Mouse (Mus musculus) kidney, embryonic 15.5 days (tissue): Measurements from ENCODE around the gene Trim72. TPM values are rescaled to one million over a fixed set of nuclear protein-coding genes. Genes with fewer than 3 reads are reported as not detected.
"Not testable (repeated sequence)": the region's sequence is repeated elsewhere in the genome, so short reads cannot be mapped to it uniquely, and the experiment has no call there.

Source experiments
- ATAC-seq: fragments of 200-750 bp; cut with Nextera tagmentation; replicated peaks from 2 replicates; pipeline ENCODE4 v1.8.0; 2017; ENCODE audit warnings: moderate TSS enrichment; ENCODE audit not compliant: low FRiP score
- H3K27ac ChIP-seq: fragments of 300-500 bp; sonication (generic); 2 replicates; pipeline ENCODE4 v1.5.1; 2015; ENCODE audit warnings: mild to moderate bottlenecking, inconsistent platforms
- H3K27me3 ChIP-seq: fragments of 300-500 bp; sonication (generic); 2 replicates; pipeline ENCODE4 v1.6.1; 2015; ENCODE audit warnings: inconsistent platforms
- H3K36me3 ChIP-seq: fragments of 300-500 bp; sonication (generic); 2 replicates; pipeline ENCODE4 v1.6.1; 2015; ENCODE audit warnings: inconsistent platforms
- H3K4me1 ChIP-seq: fragments of 300-500 bp; sonication (generic); 2 replicates; pipeline ENCODE4 v1.6.1; 2015; ENCODE audit warnings: inconsistent platforms
- H3K4me2 ChIP-seq: fragments of 300-500 bp; sonication (generic); 2 replicates; pipeline ENCODE4 v1.6.1; 2015; ENCODE audit warnings: moderate library complexity, mild to moderate bottlenecking, inconsistent platforms
- H3K4me3 ChIP-seq: fragments of 300-500 bp; sonication (generic); replicated peaks from 2 replicates; pipeline ENCODE4 v1.5.1; 2015; ENCODE audit warnings: mild to moderate bottlenecking, inconsistent platforms
- H3K9ac ChIP-seq: fragments of 300-500 bp; sonication (generic); 2 replicates; pipeline ENCODE4 v1.6.1; 2015; ENCODE audit warnings: mild to moderate bottlenecking, inconsistent platforms
- H3K9me3 ChIP-seq: fragments of 300-500 bp; sonication (generic); replicated peaks from 2 replicates; pipeline ENCODE4 v1.6.1; 2016; ENCODE audit warnings: inconsistent platforms
- WGBS: fragments of 180-500 bp; shearing (Covaris S2); methylation state at CpG from one replicate; pipeline ENCODE4 v1.1.7; 2015; ENCODE audit warnings: mixed read lengths; 5-methylcytosine and 5-hydroxymethylcytosine counted together
- polyA plus RNA-seq: library from polyadenylated mRNA; unstranded; fragments of >200 nt; fragmentation: Nextera tagmentation; extraction: Ambion mirVana; gene quantifications from 2 replicates; pipeline ENCODE4 v1.2.1, GENCODE M21; 2015

Trim72 gene
- polyA plus RNA-seq, 1 experiment from 2014 or later, result 0.31 TPM

- no peaks in the 10 kb centered on the region for H3K27me3 ChIP-seq
- no peak overlapping the region for H3K27ac ChIP-seq
- H3K9me3 ChIP-seq, result no peaks in the 10 kb centered on the region
- H3K9ac ChIP-seq, result no peak overlapping the region
- H3K4me2 ChIP-seq, result no peak overlapping the region
- 85% methylated on average over 4 of the region's 4 CpGs for WGBS
- H3K36me3 ChIP-seq, result no peaks in the 10 kb centered on the region
- no peak for ATAC-seq
- no peaks in the 10 kb centered on the region for H3K4me1 ChIP-seq
- no peak overlapping the region for H3K4me3 ChIP-seq
Observed at GRCm38 (mm10) chr7:128033616-128034015, 29.9 kb downstream of the Trim72 start.

GRCm38 (mm10) chr7:128042161-128042820 lies 38.5 kb downstream of the Trim72 start:
- not testable (repeated sequence) for H3K36me3 ChIP-seq, H3K9ac ChIP-seq, H3K4me3 ChIP-seq, H3K27ac ChIP-seq, H3K9me3 ChIP-seq, H3K4me2 ChIP-seq, H3K4me1 ChIP-seq, H3K27me3 ChIP-seq, ATAC-seq
- 79% methylated on average over 15 of the region's 15 CpGs for WGBS

GRCm38 (mm10) chr7:128044142-128044785 lies 40.5 kb downstream of the Trim72 start:
- Histone ChIP-seq H3K27me3 (no peaks in the 10 kb centered on the region), H3K9ac (no peak overlapping the region), H3K27ac (no peak overlapping the region), H3K4me2 (no peak overlapping the region), H3K4me1 (no peaks in the 10 kb centered on the region), H3K4me3 (no peak overlapping the region), H3K36me3 (no peaks in the 10 kb centered on the region), H3K9me3 (no peaks in the 10 kb centered on the region)
- ATAC-seq, result no peak
- 59% methylated on average over 4 of the region's 4 CpGs for WGBS

- no peak overlapping the region for H3K4me3 ChIP-seq
- H3K4me1 ChIP-seq, result no peaks in the 10 kb centered on the region
- H3K9ac ChIP-seq, result no peak overlapping the region
- H3K4me2 ChIP-seq, result no peak overlapping the region
- H3K27me3 ChIP-seq, result no peaks in the 10 kb centered on the region
- H3K36me3 ChIP-seq, result no peaks in the 10 kb centered on the region
- no peaks in the 10 kb centered on the region for H3K9me3 ChIP-seq
- WGBS, result 75% methylated on average over 2 of the region's 2 CpGs
- no peak for ATAC-seq
- H3K27ac ChIP-seq, result no peak overlapping the region
Observed at GRCm38 (mm10) chr7:128045640-128046039, 41.9 kb downstream of the Trim72 start.

- no peak for ATAC-seq
- Histone ChIP-seq H3K4me2 (no peak overlapping the region), H3K9me3 (no peaks in the 10 kb centered on the region), H3K9ac (no peak overlapping the region), H3K4me3 (no peak overlapping the region), H3K27me3 (no peaks in the 10 kb centered on the region), H3K36me3 (no peaks in the 10 kb centered on the region), H3K27ac (no peak overlapping the region), H3K4me1 (no peaks in the 10 kb centered on the region)
- WGBS, result 94% methylated on average over 4 of the region's 4 CpGs
Observed at GRCm38 (mm10) chr7:128048819-128049218, 45.1 kb downstream of the Trim72 start.

GRCm38 (mm10) chr7:128049254-128049653 lies 45.5 kb downstream of the Trim72 start:
- no peak overlapping the region for H3K4me2 ChIP-seq
- no peaks in the 10 kb centered on the region for H3K4me1 ChIP-seq
- no peaks in the 10 kb centered on the region for H3K9me3 ChIP-seq
- no peaks in the 10 kb centered on the region for H3K27me3 ChIP-seq
- no peaks in the 10 kb centered on the region for H3K36me3 ChIP-seq
- no peak for ATAC-seq
- no peak overlapping the region for H3K27ac ChIP-seq
- no peak overlapping the region for H3K9ac ChIP-seq
- 90% methylated on average over 2 of the region's 2 CpGs for WGBS
- no peak overlapping the region for H3K4me3 ChIP-seq

GRCm38 (mm10) chr7:128050739-128051138 lies 47.0 kb downstream of the Trim72 start:
- no peaks in the 10 kb centered on the region for H3K4me1 ChIP-seq
- H3K9me3 ChIP-seq, result no peaks in the 10 kb centered on the region
- no peak; the same call in 1 of the 2 replicates for ATAC-seq
- no peaks in the 10 kb centered on the region for H3K36me3 ChIP-seq
- no peak overlapping the region for H3K4me3 ChIP-seq
- 48% methylated on average over 4 of the region's 4 CpGs for WGBS
- no peak overlapping the region for H3K4me2 ChIP-seq
- H3K27ac ChIP-seq, result no peak overlapping the region
- no peaks in the 10 kb centered on the region for H3K27me3 ChIP-seq
- H3K9ac ChIP-seq, result no peak overlapping the region

GRCm38 (mm10) chr7:128053061-128053460 lies 49.3 kb downstream of the Trim72 start:
- no peaks in the 10 kb centered on the region for H3K27me3 ChIP-seq
- H3K36me3 ChIP-seq, result no peaks in the 10 kb centered on the region
- no peak overlapping the region for H3K4me3 ChIP-seq
- H3K4me1 ChIP-seq, result no peaks in the 10 kb centered on the region
- no peak for ATAC-seq
- H3K9ac ChIP-seq, result no peak overlapping the region
- H3K9me3 ChIP-seq, result no peaks in the 10 kb centered on the region
- 39% methylated on average over 5 of the region's 5 CpGs for WGBS
- H3K4me2 ChIP-seq, result no peak overlapping the region
- H3K27ac ChIP-seq, result no peak overlapping the region

GRCm38 (mm10) chr7:128056917-128057444 lies 53.2 kb downstream of the Trim72 start:
- Histone ChIP-seq H3K4me3 (no peak overlapping the region), H3K36me3 (no peaks in the 10 kb centered on the region), H3K27ac (no peak overlapping the region), H3K4me1 (no peaks in the 10 kb centered on the region), H3K27me3 (no peaks in the 10 kb centered on the region), H3K4me2 (no peak overlapping the region), H3K9ac (no peak overlapping the region), H3K9me3 (no peaks in the 10 kb centered on the region)
- WGBS, result 72% methylated on average over 3 of the region's 3 CpGs
- no peak for ATAC-seq

- H3K36me3 ChIP-seq, result no peaks in the 10 kb centered on the region
- H3K27me3 ChIP-seq, result no peaks in the 10 kb centered on the region
- ATAC-seq, result no peak
- no peak overlapping the region for H3K9ac ChIP-seq
- WGBS, result 72% methylated on average over 8 of the region's 8 CpGs
- no peak overlapping the region for H3K4me3 ChIP-seq
- no peaks in the 10 kb centered on the region for H3K4me1 ChIP-seq
- H3K9me3 ChIP-seq, result no peaks in the 10 kb centered on the region
- no peak overlapping the region for H3K4me2 ChIP-seq
- no peak overlapping the region for H3K27ac ChIP-seq
Observed at GRCm38 (mm10) chr7:128057860-128058259, 54.1 kb downstream of the Trim72 start.

- Histone ChIP-seq H3K27ac (no peak overlapping the region), H3K36me3 (no peaks in the 10 kb centered on the region), H3K4me1 (no peaks in the 10 kb centered on the region), H3K9me3 (no peaks in the 10 kb centered on the region), H3K4me3 (no peak overlapping the region), H3K27me3 (no peaks in the 10 kb centered on the region), H3K4me2 (no peak overlapping the region), H3K9ac (no peak overlapping the region)
- no peak for ATAC-seq
- 71% methylated on average over 7 of the region's 7 CpGs for whole genome bisulfite sequencing
Observed at GRCm38 (mm10) chr7:128058576-128058975, 54.8 kb downstream of the Trim72 start.

- H3K27me3 ChIP-seq, result no peaks in the 10 kb centered on the region
- H3K36me3 ChIP-seq, result no peaks in the 10 kb centered on the region
- no peaks in the 10 kb centered on the region for H3K4me1 ChIP-seq
- H3K4me3 ChIP-seq, result no peak overlapping the region
- no peak overlapping the region for H3K9ac ChIP-seq
- H3K4me2 ChIP-seq, result no peak overlapping the region
- H3K27ac ChIP-seq, result no peak overlapping the region
- no peaks in the 10 kb centered on the region for H3K9me3 ChIP-seq
- ATAC-seq, result no peak
- WGBS, result 72% methylated on average over 4 of the region's 4 CpGs
Observed at GRCm38 (mm10) chr7:128059091-128059490, 55.3 kb downstream of the Trim72 start.
